Mouse (Mus musculus) kidney, adult 2 months (tissue): ENCODE results near the gene Zfp143.

ENCODE experiments used
- CTCF ChIP-seq: fragments of 200-500 bp; conservative IDR thresholded peaks from 2 replicates; pipeline ENCODE4 v1.5.1; 2011; ENCODE audit warnings: low read depth, mild to moderate bottlenecking, control low read depth, low read length, moderate library complexity, mixed read lengths; ENCODE audit not compliant: insufficient read depth, insufficient read length
- POLR2A ChIP-seq: fragments of 200-500 bp; IDR thresholded peaks from one replicate; pipeline ENCODE4 v1.6.1; 2011; ENCODE audit warnings: low read depth, low read length, control low read depth

DNA sequence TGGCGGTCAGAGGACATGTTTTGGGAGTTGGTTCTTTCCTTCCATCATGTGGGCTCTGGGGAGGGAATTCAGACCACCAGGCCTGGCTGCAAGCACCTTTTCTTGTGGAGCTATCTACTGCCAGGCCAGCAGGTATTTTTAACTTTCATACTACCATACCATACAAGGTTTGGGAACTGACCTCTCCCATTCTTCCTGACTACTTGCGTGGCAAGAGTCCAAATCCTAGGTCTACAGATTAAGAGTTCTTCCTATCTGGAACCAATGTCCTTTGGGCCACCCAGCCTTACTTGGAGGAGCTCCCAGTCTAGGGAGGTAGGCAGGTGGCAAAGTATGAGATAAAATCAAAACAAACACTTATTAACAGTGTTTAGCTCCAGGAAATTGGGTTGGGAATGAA lies 57.4 kb downstream of the Zfp143 start:
- no peak for TF ChIP-seq CTCF
- no peak for TF ChIP-seq POLR2A
